Mouse (Mus musculus) lung, postnatal 0 days (tissue): ENCODE results near the gene Gm43638. TPM values are rescaled to one million over a fixed set of nuclear protein-coding genes. Genes with fewer than 3 reads are reported as not detected.
"Not testable (repeated sequence)": the region's sequence is repeated elsewhere in the genome, so short reads cannot be mapped to it uniquely, and the experiment has no call there.

ENCODE experiments used
- ATAC-seq: fragments of 200-750 bp; cut with Nextera tagmentation; 2 replicates; pipeline ENCODE4 v1.8.0; 2017; ENCODE audit warnings: moderate library complexity
- DNase-seq: peaks from one replicate; pipeline ENCODE4 v3.0.0-alpha.2; 2016; ENCODE audit warnings: low spot score
- H3K27ac ChIP-seq: fragments of 300-500 bp; sonication (generic); 2 replicates; pipeline ENCODE4 v1.5.1; 2014; ENCODE audit warnings: antibody characterized with exemption, mild to moderate bottlenecking, low read length, mixed read lengths
- H3K27me3 ChIP-seq: fragments of 300-500 bp; sonication (generic); replicated peaks from 2 replicates; pipeline ENCODE4 v1.6.1; 2014; ENCODE audit warnings: low read length, mixed read lengths; ENCODE audit not compliant: insufficient read depth
- H3K36me3 ChIP-seq: fragments of 300-500 bp; sonication (generic); 2 replicates; pipeline ENCODE4 v1.6.1; 2014; ENCODE audit warnings: low read length, mixed read lengths; ENCODE audit not compliant: insufficient read depth
- H3K4me1 ChIP-seq: fragments of 300-500 bp; sonication (generic); 2 replicates; pipeline ENCODE4 v1.6.1; 2014; ENCODE audit warnings: antibody characterized with exemption, low read depth, low read length, mixed read lengths; ENCODE audit not compliant: insufficient read depth
- H3K4me2 ChIP-seq: fragments of 300-500 bp; sonication (generic); replicated peaks from 2 replicates; pipeline ENCODE4 v1.6.1; 2014; ENCODE audit warnings: low read depth, mild to moderate bottlenecking, low read length, moderate library complexity, mixed read lengths
- H3K4me3 ChIP-seq: fragments of 300-500 bp; sonication (generic); 2 replicates; pipeline ENCODE4 v1.5.1; 2014; ENCODE audit warnings: low read depth, low read length
- H3K9ac ChIP-seq: fragments of 300-500 bp; sonication (generic); replicated peaks from 2 replicates; pipeline ENCODE4 v1.6.1; 2014; ENCODE audit warnings: low read depth, mild to moderate bottlenecking
- H3K9me3 ChIP-seq: fragments of 300-500 bp; sonication (generic); 2 replicates; pipeline ENCODE4 v1.6.1; 2016; ENCODE audit warnings: low read length, mixed read lengths
- CTCF ChIP-seq: IDR thresholded peaks from 2 replicates; pipeline ENCODE4 v1.5.1; 2016; ENCODE audit warnings: antibody characterized with exemption, mild to moderate bottlenecking
- EP300 ChIP-seq: IDR thresholded peaks from 2 replicates; pipeline ENCODE4 v1.6.1; 2016; ENCODE audit warnings: antibody characterized with exemption, mild to moderate bottlenecking, control low read depth
- WGBS: fragments of 180-500 bp; shearing (Covaris S2); extraction: QIAGEN DNeasy Blood & Tissue Kit; methylation state at CpG from one replicate; pipeline ENCODE4 v1.1.7; 2014; 5-methylcytosine and 5-hydroxymethylcytosine counted together
- polyA plus RNA-seq: library from polyadenylated mRNA; unstranded; fragments of >200 nt; fragmentation: Nextera tagmentation; extraction: Ambion mirVana; gene quantifications from 2 replicates; pipeline ENCODE4 v1.2.1, GENCODE M21; 2015

The Gm43638 gene
- polyA plus RNA-seq = not detected in 2 replicates

DNA sequence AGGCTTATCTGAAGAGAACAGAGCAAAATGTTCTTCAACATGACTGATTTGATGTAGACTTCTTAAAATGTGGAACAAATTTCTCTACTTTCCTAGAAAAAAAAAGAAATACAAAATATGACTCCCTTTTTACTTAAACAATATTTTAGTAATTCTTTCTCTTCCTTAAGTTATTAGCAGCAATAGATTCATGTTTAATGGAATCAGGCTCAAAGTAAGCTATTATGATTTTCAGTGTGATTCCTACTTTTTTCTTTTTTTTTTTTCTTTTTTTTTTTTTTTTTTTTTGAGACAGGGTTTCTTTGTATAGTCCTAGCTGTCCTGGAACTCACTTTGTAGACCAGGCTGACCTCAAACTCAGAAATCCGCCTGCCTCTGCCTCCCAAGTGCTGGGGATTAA is at the start of gene Gm43638:
Gene Gm43638 (minus strand): TSS at position 101 of the 400 bp plus-strand sequence.
- not testable (repeated sequence) for H3K4me3 ChIP-seq, H3K4me2 ChIP-seq, H3K9ac ChIP-seq, H3K36me3 ChIP-seq, H3K4me1 ChIP-seq, DNase-seq, H3K27ac ChIP-seq, ATAC-seq, H3K27me3 ChIP-seq, H3K9me3 ChIP-seq
- WGBS = 88% methylated on average over 1 of the region's 1 CpGs

DNA sequence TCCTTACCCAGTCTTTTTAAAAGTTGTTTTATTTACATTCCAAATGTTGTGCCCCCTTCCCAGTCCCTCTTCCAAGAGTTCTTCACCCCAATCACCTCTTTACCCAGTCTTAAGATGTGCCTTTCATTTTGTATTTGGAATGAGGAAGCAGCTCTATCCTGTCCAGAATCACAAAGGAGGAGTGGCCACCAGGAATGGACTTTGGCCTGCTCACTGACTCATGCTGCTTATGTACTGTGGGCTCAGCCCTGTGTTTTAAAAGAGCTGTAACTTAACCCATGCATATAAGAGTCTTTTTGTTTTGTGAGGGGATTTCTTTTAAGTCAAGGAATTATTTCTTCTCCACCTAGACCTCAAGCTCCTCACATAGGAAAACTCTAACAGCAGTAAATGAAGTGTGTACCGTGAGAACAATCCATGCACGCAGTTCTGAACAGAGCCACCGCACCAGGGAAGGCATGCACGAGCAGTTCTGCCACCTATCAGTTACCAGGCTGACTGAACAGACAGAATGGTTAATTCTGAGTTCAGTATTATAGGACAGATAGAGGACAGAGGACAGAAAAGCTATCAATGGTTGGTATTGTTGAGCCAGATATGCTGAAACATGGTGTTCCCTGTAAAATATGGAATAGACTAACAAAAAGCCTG is 49.5 kb upstream of the Gm43638 start:
- WGBS = 76% methylated on average over 4 of the region's 4 CpGs
- no peak for DNase-seq
- no peak overlapping the region for H3K27ac ChIP-seq

GRCm38 (mm10) chr5:87532288-87532687 is 45.7 kb upstream of the Gm43638 start:
- DNase-seq = no peak
- TF ChIP-seq CTCF (no peak), EP300 (no peak)
- Histone ChIP-seq H3K4me2 (no peak overlapping the region), H3K27me3 (no peaks in the 10 kb centered on the region), H3K9me3 (no peaks in the 10 kb centered on the region), H3K9ac (no peak overlapping the region), H3K4me3 (no peak overlapping the region), H3K36me3 (no peaks in the 10 kb centered on the region), H3K27ac (no peak overlapping the region), H3K4me1 (no peaks in the 10 kb centered on the region)
- no peak for ATAC-seq
- 42% methylated on average over 2 of the region's 2 CpGs for WGBS

More for the DNA sequence above, 49.5 kb upstream of the Gm43638 start:
- H3K27me3 ChIP-seq = no peaks in the 10 kb centered on the region
- no peak overlapping the region for H3K4me2 ChIP-seq
- no peak for TF ChIP-seq EP300
- TF ChIP-seq CTCF = no peak
- no peaks in the 10 kb centered on the region for H3K4me1 ChIP-seq
- no peak overlapping the region for H3K4me3 ChIP-seq
- H3K9me3 ChIP-seq = no peaks in the 10 kb centered on the region
- H3K9ac ChIP-seq = no peak overlapping the region
- no peaks in the 10 kb centered on the region for H3K36me3 ChIP-seq
- ATAC-seq = no peak

GRCm38 (mm10) chr5:87523561-87523960 is 37.0 kb upstream of the Gm43638 start:
- not testable (repeated sequence) for H3K36me3 ChIP-seq, H3K9me3 ChIP-seq, ATAC-seq, H3K4me1 ChIP-seq, H3K4me3 ChIP-seq, H3K27me3 ChIP-seq, DNase-seq, H3K4me2 ChIP-seq, H3K27ac ChIP-seq, H3K9ac ChIP-seq
- 82% methylated on average over 2 of the region's 2 CpGs for WGBS

DNA sequence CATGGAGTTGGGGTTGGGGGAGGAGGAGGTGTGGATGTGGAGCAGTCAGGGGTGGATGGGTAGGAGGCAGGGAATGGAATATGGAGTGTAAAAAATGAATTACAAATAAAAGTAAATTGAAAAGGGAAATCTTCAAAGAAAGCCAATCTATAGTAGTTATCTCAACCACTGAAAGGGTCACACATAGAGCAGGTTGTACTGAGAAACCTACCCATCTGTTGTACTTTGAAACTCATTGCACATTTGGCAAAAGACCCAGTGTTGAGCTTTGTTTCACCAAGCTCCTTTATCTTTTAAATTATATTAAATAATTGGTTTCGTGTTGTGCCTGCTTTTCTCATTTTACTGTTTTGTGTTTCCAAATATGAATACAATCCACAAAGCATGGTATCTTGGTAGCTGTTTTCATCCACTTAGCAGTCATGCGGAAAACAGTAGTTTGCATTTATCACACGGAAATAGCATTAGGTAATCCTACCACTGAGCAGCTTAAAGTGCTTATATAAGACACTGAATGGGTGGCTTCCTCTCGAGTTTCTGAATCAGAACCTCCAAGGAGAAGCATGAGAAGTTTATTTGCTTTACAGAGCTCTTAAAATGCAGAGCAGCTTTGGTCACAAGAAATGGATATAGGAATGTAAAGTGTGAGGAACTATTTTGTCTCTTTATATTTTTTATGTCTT is 19.3 kb upstream of the Gm43638 start:
- H3K9me3 ChIP-seq = no peaks in the 10 kb centered on the region
- H3K4me1 ChIP-seq = no peaks in the 10 kb centered on the region
- H3K9ac ChIP-seq = no peak overlapping the region
- H3K4me2 ChIP-seq = no peak overlapping the region
- no peaks in the 10 kb centered on the region for H3K27me3 ChIP-seq
- no peak overlapping the region for H3K4me3 ChIP-seq
- no peak for TF ChIP-seq CTCF
- TF ChIP-seq EP300 = no peak
- ATAC-seq (no peak), DNase-seq (no peak)
- no peak overlapping the region for H3K27ac ChIP-seq
- H3K36me3 ChIP-seq = no peaks in the 10 kb centered on the region
- WGBS = 47% methylated on average over 4 of the region's 4 CpGs

GRCm38 (mm10) chr5:87502687-87503086 is 16.1 kb upstream of the Gm43638 start:
- TF ChIP-seq EP300 (no peak), CTCF (no peak)
- Histone ChIP-seq H3K4me3 (no peak overlapping the region), H3K9ac (no peak overlapping the region), H3K27me3 (no peaks in the 10 kb centered on the region), H3K4me1 (no peaks in the 10 kb centered on the region), H3K4me2 (no peak overlapping the region), H3K9me3 (no peaks in the 10 kb centered on the region), H3K27ac (no peak overlapping the region), H3K36me3 (no peaks in the 10 kb centered on the region)
- ATAC-seq = peak; percentile 46
- 62% methylated on average over 1 of the region's 1 CpGs for WGBS
- DNase-seq = peak; percentile 19
